Mouse (Mus musculus): Measurements from ENCODE around the gene Tspan11.
A peak's percentile ranks its signal among the peaks of the same experiment; 100 is the strongest.

The Tspan11 gene

DNA sequence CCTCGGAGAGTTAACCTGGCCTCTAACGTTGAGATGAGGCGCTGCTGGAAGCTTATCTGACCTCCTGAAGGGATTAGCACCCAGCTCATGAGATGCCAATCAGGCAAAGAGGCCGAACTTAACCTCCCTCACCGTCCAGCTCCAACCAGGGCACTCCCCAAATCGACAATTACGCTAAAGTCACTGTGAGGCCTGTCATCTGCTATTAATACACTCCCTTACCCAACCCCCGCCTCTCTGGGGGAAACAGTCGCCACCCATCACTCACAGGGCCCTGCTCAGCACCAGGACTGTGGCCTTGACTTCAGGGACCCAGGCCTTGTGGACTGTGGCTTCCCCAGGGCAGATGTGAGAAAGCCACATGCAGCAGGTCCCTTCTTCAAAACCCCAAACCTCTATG, 99.0 kb downstream of the Tspan11 start:
- DNase-seq (ENCODE audit: inconsistent age in 2 of 2, low spot score in 1 of 2) = no peak

DNA sequence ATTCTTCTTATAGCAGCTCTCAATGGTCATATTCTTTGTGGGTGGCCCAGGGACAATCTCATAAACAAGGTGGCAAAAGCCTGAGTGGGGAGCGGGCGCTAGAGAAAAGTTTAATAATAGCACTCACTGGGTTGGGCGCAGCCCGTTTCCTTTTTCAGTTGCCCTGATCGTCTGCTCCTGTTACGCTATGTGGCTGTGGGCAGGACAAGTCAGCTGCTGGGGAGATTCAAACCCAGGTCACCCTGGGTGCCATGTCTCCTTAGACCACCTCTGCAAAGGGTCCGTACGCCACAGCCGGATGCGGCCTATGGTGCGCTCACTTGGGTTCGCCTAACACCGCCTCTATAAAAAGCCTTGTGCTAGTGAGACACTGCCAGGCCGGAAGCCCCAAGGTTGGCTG, 100.0 kb downstream of the Tspan11 start:
- DNase-seq (ENCODE audit: inconsistent age in 2 of 2, low spot score in 1 of 2) = peak in 1 of 2 experiments; percentile 55

DNA sequence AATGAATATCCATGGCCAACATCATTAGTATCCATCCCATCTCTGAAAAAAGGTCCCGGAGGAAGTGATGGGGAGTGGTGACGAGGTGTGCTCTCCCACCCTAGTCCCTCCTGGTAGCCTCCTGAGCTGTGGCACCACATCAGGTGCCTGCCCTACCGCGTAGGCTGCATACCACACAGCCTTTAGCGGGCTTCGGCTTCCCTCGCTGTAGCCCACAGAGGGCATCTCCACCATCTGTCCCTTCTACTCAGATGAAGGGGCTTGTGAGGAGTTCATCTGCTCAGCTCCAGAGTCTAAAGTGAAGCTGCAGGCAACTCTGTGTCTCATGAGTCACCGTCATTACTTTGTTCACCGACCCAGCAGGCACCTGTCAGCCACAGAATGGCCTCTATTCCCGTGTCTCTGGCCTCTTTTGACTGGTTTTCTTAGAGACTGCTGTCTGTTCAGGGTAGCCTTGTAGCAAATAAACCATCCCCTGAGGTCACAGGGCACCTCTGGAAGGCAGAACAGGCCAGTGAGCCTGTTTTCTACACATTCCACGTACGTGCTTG, 101.6 kb downstream of the Tspan11 start:
- DNase-seq (ENCODE audit: inconsistent age in 2 of 2, low spot score in 1 of 2) = no peak

DNA sequence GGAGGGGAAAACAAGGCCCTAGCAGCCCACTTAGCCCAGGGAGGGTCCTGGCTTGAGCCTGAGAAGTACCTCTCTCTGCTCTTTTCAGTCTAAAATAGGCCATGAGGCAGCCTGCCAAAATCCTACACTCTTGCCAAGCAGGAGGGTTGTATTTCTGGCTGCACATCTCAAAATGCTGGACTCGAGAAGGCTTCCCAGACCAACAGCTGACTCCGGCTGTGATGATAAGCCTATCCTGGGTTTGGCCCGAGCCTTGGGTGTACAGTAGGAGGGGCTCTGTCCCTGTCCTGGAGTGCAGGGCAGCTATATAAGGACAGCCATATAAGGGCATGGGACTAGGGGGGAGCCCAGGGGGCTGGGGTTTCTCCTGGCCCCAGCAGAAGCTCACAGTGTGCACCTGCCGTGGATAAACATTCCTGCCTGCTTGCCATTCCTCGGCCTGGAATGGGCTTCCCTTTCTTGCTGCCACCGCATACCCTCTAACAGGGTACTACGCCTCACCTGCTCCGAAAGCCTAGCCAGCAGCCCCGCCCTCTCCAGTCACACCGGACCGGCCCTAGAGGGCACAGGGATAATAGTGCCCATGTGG, 102.3 kb downstream of the Tspan11 start:
- peak in 1 of 2 experiments; percentile 67 for DNase-seq (ENCODE audit: inconsistent age in 2 of 2, low spot score in 1 of 2)

DNA sequence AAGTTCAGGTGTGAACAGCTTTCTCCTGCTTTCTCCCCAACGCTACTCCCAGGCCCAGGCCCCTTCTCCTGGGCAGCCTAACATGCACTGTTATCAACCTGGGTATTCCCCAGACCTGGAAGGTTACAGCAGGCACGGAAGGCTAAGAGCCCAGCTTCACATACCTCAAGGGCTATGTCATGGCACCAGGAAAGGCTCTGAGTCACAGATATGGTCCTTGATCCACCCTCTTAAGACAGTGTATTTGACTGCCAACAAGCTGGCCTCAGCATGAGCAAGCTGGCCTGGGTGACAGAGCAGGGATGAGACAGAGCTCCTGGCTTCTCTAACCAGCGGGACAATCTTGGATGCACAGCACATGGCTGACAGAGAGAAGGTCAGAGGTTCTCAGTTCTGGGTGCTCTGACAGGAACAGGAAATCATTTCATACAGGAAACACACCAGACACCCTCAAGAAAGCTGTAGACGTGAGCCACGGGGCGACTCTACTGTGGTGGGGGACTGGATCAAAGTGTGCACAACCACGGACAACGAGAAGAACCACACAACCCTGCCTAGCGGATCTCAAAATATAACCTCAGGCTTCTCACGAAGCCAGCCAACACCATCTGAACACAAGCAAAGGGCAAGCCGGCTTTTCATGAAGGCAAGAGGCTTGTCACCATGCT, 104.3 kb downstream of the Tspan11 start:
- DNase-seq (ENCODE audit: inconsistent age in 2 of 2, low spot score in 1 of 2) = peak; percentile 78 to 87

DNA sequence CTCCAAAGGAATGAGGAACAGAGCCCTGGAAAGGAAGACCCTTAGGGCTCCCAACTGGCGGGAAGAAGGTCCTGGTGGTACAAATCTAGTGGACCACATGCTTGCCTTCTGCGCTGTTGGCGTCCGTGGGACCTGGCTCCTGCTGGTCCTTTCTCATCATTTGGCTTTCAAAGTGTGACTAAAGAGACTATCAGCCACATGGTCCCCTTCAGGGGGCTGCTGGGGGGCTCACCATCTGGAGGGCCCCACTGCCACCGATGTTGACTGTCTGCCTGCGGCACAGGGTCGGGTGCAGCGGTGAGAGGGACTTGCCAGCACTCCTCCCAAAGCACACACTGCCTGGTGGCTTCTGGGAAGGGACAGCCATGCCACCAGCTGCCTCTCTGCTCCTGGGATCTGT, 105.6 kb downstream of the Tspan11 start:
- no peak for DNase-seq (ENCODE audit: inconsistent age in 2 of 2, low spot score in 1 of 2)

DNA sequence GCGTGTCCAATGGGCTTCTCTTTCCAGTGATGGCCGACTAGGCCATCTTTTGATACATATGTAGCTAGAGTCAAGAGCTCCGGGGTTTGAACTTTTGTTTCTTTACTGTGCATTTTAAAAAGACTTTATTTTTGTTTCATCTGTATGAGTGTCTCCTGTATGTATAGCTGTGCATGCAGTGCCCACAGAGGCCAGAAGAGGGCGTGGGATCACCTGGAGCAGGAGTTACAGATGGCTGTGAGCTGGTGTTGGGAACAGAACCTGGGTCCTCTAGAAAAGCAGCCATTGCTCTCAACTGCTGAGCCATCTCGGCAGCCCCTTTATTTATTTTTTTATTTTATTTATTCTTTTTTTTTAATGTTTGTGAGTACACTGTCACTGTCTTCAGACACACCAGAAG, 109.5 kb downstream of the Tspan11 start:
- no peak for DNase-seq (ENCODE audit: inconsistent age in 2 of 2, low spot score in 1 of 2)

DNA sequence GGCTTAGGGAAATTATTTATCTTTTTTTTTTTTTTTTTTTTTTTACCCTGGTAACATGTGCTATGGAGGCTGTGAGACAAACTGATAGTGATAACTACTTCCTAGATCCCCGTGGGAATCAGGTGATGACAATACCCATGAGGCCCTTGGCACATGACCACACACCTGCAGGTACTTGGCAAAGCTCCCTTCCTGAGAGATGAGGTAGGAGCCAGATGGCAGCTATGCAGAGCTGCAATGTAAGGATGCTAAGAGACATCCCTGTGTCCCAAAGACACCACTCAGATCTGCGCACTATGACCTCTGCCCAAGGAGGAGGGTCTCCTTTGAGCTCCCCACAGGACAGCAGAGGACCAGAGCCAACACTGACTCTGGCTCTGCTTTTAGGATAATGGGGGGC, 111.7 kb downstream of the Tspan11 start:
- DNase-seq (ENCODE audit: inconsistent age in 2 of 2, low spot score in 1 of 2) = no peak

DNA sequence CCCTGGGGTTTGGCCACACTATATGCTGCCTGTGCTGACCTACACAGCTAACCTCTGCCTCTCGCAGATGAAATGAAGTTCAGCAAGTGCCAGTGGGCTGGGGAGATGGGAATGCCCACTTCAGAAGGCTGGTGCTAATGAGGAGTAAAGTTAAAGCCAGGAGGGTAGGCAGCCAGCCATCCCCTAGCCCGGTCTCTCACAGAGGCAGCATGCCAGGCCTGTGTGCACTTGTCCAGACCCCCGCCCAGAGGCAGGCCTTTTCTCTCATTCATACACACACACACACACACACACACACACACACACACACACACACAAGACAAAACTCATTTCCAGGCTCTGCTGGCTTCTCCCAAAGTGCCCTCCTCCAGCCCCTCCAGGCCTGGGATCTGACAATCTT, 113.4 kb downstream of the Tspan11 start:
- no peak for DNase-seq (ENCODE audit: inconsistent age in 2 of 2, low spot score in 1 of 2)

DNA sequence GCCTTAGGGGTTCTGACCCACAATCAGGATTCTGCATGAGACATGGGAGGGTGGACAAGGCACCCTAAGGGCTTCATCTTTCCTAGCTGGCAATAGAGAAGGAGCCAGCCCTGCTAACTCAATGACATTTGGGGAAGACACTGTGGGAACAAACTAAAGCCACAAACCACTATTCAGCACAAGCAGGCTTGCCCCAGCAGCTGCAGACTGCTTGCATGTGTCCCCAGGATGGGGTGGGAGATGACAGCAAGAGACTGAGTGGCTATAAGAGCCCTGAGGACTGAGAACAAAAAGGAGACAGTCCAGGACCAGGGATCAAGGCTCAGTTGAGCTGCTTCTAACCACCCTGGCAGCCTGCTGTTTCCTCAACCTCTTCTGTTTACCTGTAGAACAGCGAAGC, 114.2 kb downstream of the Tspan11 start:
- no peak for DNase-seq (ENCODE audit: inconsistent age in 2 of 2, low spot score in 1 of 2)

DNA sequence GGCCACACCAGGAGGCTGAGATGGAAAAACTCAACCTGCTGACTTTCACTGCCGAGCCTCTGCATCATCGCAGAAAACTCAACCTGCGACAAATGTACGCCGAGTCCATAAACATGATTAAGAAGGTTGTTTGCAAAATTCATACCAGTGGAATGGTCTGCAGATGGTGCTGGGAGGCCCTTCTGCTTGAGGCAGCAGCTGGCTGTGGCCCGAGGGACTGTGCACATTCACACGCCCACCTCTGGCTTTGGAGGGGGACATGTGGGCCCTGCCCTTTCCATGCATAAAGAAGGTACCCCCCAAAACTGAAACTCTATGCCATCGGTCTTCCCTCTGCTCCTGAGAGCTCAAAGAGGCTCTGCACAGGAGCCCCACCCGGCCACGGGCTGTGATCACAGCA, 114.7 kb downstream of the Tspan11 start:
- DNase-seq (ENCODE audit: inconsistent age in 2 of 2, low spot score in 1 of 2) = no peak

DNA sequence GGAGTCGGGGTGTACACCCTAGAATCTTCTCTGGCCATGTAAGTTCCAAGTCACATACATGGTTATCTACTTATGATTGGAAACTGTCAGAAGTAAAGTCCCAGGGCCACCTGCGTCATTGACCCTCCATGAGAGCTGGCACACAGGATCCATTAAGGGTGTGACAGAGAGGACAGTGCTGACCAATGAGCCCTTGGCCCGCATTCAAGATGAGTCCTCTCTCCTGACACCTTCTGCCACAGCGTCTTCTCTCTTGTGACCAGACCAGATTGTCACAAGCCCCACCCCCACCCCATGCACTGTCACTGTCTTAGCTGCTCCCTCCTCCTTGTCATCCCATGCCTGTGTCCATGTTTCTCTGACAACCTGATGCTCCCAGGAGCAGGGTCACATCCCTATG, 115.3 kb downstream of the Tspan11 start:
- DNase-seq (ENCODE audit: inconsistent age in 2 of 2, low spot score in 1 of 2) = no peak

DNA sequence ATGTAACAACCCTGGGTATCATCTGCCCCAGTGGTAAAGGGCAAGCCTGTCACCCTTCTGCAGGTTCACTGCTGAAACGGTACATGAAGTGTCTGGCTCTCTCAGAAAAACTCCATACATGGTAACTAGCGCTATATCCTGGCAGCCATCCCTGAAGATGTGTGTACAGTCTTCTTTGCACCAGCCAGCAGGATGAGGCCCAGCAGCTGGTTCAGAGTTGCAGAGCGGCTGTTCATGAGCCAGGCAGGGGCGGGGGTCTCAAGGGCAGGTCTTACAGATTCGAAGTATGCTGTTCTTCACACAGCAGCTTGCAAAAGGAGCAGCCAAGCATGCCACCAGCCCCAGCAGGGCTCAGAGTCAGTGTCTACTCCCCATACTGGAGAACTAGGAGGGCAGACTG, 116.2 kb downstream of the Tspan11 start:
- DNase-seq (ENCODE audit: inconsistent age in 2 of 2, low spot score in 1 of 2) = no peak
